Mouse (Mus musculus): Measurements from ENCODE around the gene Fcgr2b. TPM values are rescaled to one million over a fixed set of nuclear protein-coding genes. Genes with fewer than 3 reads are reported as not detected.
"Not testable (repeated sequence)": the region's sequence is repeated elsewhere in the genome, so short reads cannot be mapped to it uniquely, and the experiment has no call there.

Gene Fcgr2b
- polyA plus RNA-seq, 1 experiment = 2.4 TPM

- no peaks in the 10 kb centered on the region for H3K27me3 ChIP-seq (ENCODE audit: control insufficient read depth, insufficient read depth, low read length)
- no peak for DNase-seq
- TF ChIP-seq CTCF (IDR thresholded peaks at IDR 0.05; ENCODE audit: borderline replicate concordance, insufficient read depth, low read depth, low read length) (no peak), POLR2A (IDR thresholded peaks at IDR 0.05; ENCODE audit: borderline replicate concordance, insufficient read depth, low read length) (no peak)
- WGBS = 14% methylated on average over 6 of the region's 6 CpGs
- no peaks in the 10 kb centered on the region for H3K4me1 ChIP-seq (ENCODE audit: control insufficient read depth, insufficient read depth, low read length)
- no peak overlapping the region for H3K27ac ChIP-seq (ENCODE audit: insufficient read depth, low read length)
- H3K4me3 ChIP-seq (replicated peaks; ENCODE audit: insufficient read depth, low read depth, low read length) = no peak overlapping the region
These were observed 15.2 kb downstream of the Fcgr2b start for GRCm38 (mm10) chr1:170961101-170961500.

- DNase-seq = no peak
- Histone ChIP-seq H3K4me1 (ENCODE audit: control insufficient read depth, insufficient read depth, low read length) (no peaks in the 10 kb centered on the region), H3K27ac (ENCODE audit: insufficient read depth, low read length) (no peak overlapping the region), H3K4me3 (replicated peaks; ENCODE audit: insufficient read depth, low read depth, low read length) (no peak overlapping the region), H3K27me3 (ENCODE audit: control insufficient read depth, insufficient read depth, low read length) (no peaks in the 10 kb centered on the region)
- TF ChIP-seq POLR2A (IDR thresholded peaks at IDR 0.05; ENCODE audit: borderline replicate concordance, insufficient read depth, low read length) (no peak), CTCF (IDR thresholded peaks at IDR 0.05; ENCODE audit: borderline replicate concordance, insufficient read depth, low read depth, low read length) (no peak)
- WGBS = 80% methylated on average over 2 of the region's 2 CpGs
These were observed 16.6 kb downstream of the Fcgr2b start for GRCm38 (mm10) chr1:170959791-170960190.

- H3K4me3 ChIP-seq (replicated peaks; ENCODE audit: insufficient read depth, low read depth, low read length) = no peak overlapping the region
- WGBS = 60% methylated on average over 3 of the region's 3 CpGs
- no peak for DNase-seq
These were observed 18.1 kb downstream of the Fcgr2b start for GRCm38 (mm10) chr1:170958225-170958624.

GRCm38 (mm10) chr1:170953192-170953591 is 23.2 kb downstream of the Fcgr2b start:
- no peak overlapping the region for H3K4me3 ChIP-seq (replicated peaks; ENCODE audit: insufficient read depth, low read depth, low read length)
- no peak overlapping the region for H3K27ac ChIP-seq (ENCODE audit: insufficient read depth, low read length)
- TF ChIP-seq POLR2A (IDR thresholded peaks at IDR 0.05; ENCODE audit: borderline replicate concordance, insufficient read depth, low read length) = no peak
- TF ChIP-seq CTCF (IDR thresholded peaks at IDR 0.05; ENCODE audit: borderline replicate concordance, insufficient read depth, low read depth, low read length) = no peak
- 90% methylated on average over 2 of the region's 2 CpGs for WGBS
- H3K4me1 ChIP-seq (ENCODE audit: control insufficient read depth, insufficient read depth, low read length) = no peaks in the 10 kb centered on the region
- no peaks in the 10 kb centered on the region for H3K27me3 ChIP-seq (ENCODE audit: control insufficient read depth, insufficient read depth, low read length)
- no peak for DNase-seq

More at GRCm38 (mm10) chr1:170958225-170958624, 18.1 kb downstream of the Fcgr2b start:
- no peak for TF ChIP-seq POLR2A (IDR thresholded peaks at IDR 0.05; ENCODE audit: borderline replicate concordance, insufficient read depth, low read length)
- no peak for TF ChIP-seq CTCF (IDR thresholded peaks at IDR 0.05; ENCODE audit: borderline replicate concordance, insufficient read depth, low read depth, low read length)
- Histone ChIP-seq H3K4me1 (ENCODE audit: control insufficient read depth, insufficient read depth, low read length) (no peaks in the 10 kb centered on the region), H3K27me3 (ENCODE audit: control insufficient read depth, insufficient read depth, low read length) (no peaks in the 10 kb centered on the region), H3K27ac (ENCODE audit: insufficient read depth, low read length) (no peak overlapping the region)

- Histone ChIP-seq H3K27ac (ENCODE audit: insufficient read depth, low read length) (no peak overlapping the region), H3K4me1 (ENCODE audit: control insufficient read depth, insufficient read depth, low read length) (no peaks in the 10 kb centered on the region), H3K27me3 (ENCODE audit: control insufficient read depth, insufficient read depth, low read length) (no peaks in the 10 kb centered on the region), H3K4me3 (replicated peaks; ENCODE audit: insufficient read depth, low read depth, low read length) (no peak overlapping the region)
- DNase-seq = no peak
- 74% methylated on average over 3 of the region's 3 CpGs for WGBS
- no peak for TF ChIP-seq CTCF (IDR thresholded peaks at IDR 0.05; ENCODE audit: borderline replicate concordance, insufficient read depth, low read depth, low read length)
- no peak for TF ChIP-seq POLR2A (IDR thresholded peaks at IDR 0.05; ENCODE audit: borderline replicate concordance, insufficient read depth, low read length)
These were observed 25.6 kb downstream of the Fcgr2b start for GRCm38 (mm10) chr1:170950772-170951171.

- not testable (repeated sequence) for H3K4me1 ChIP-seq (ENCODE audit: control insufficient read depth, insufficient read depth, low read length); H3K27me3 ChIP-seq (ENCODE audit: control insufficient read depth, insufficient read depth, low read length); H3K27ac ChIP-seq (ENCODE audit: insufficient read depth, low read length); DNase-seq; H3K4me3 ChIP-seq (replicated peaks; ENCODE audit: insufficient read depth, low read depth, low read length)
- 99% methylated on average over 9 of the region's 9 CpGs for WGBS
These were observed 31.4 kb downstream of the Fcgr2b start for GRCm38 (mm10) chr1:170944908-170945307.

GRCm38 (mm10) chr1:170944151-170944550 is 32.2 kb downstream of the Fcgr2b start:
- H3K27me3 ChIP-seq (ENCODE audit: control insufficient read depth, insufficient read depth, low read length); H3K4me3 ChIP-seq (replicated peaks; ENCODE audit: insufficient read depth, low read depth, low read length); DNase-seq; H3K4me1 ChIP-seq (ENCODE audit: control insufficient read depth, insufficient read depth, low read length); H3K27ac ChIP-seq (ENCODE audit: insufficient read depth, low read length): not testable (repeated sequence)
- 97% methylated on average over 9 of the region's 9 CpGs for WGBS

GRCm38 (mm10) chr1:170939255-170939654 is 37.1 kb downstream of the Fcgr2b start:
- Histone ChIP-seq H3K4me3 (replicated peaks; ENCODE audit: insufficient read depth, low read depth, low read length) (no peak overlapping the region), H3K4me1 (ENCODE audit: control insufficient read depth, insufficient read depth, low read length) (no peaks in the 10 kb centered on the region), H3K27ac (ENCODE audit: insufficient read depth, low read length) (no peak overlapping the region), H3K27me3 (ENCODE audit: control insufficient read depth, insufficient read depth, low read length) (no peaks in the 10 kb centered on the region)
- 89% methylated on average over 12 of the region's 12 CpGs for WGBS
- DNase-seq = no peak
- TF ChIP-seq POLR2A (IDR thresholded peaks at IDR 0.05; ENCODE audit: borderline replicate concordance, insufficient read depth, low read length) (no peak), CTCF (IDR thresholded peaks at IDR 0.05; ENCODE audit: borderline replicate concordance, insufficient read depth, low read depth, low read length) (no peak)

- no peaks in the 10 kb centered on the region for H3K4me1 ChIP-seq (ENCODE audit: control insufficient read depth, insufficient read depth, low read length)
- TF ChIP-seq POLR2A (IDR thresholded peaks at IDR 0.05; ENCODE audit: borderline replicate concordance, insufficient read depth, low read length) (no peak), CTCF (IDR thresholded peaks at IDR 0.05; ENCODE audit: borderline replicate concordance, insufficient read depth, low read depth, low read length) (no peak)
- H3K27ac ChIP-seq (ENCODE audit: insufficient read depth, low read length) = no peak overlapping the region
- no peak for DNase-seq
- no peaks in the 10 kb centered on the region for H3K27me3 ChIP-seq (ENCODE audit: control insufficient read depth, insufficient read depth, low read length)
- no peak overlapping the region for H3K4me3 ChIP-seq (replicated peaks; ENCODE audit: insufficient read depth, low read depth, low read length)
- WGBS = 83% methylated on average over 2 of the region's 2 CpGs
These were observed 42.0 kb downstream of the Fcgr2b start for GRCm38 (mm10) chr1:170934383-170934782.
